Mouse (Mus musculus) erythroblast, embryonic 14.5 days (primary cell): ENCODE measurements around the gene Ano4. TPM values are rescaled to one million over a fixed set of nuclear protein-coding genes. Genes with fewer than 3 reads are reported as not detected.

Source experiments
- H3K27me3 ChIP-seq: 2 replicates; pipeline ENCODE4 v1.6.1; 2012; ENCODE audit warnings: inconsistent platforms; ENCODE audit not compliant: control insufficient read depth
- H3K36me3 ChIP-seq: 2 replicates; pipeline ENCODE4 v1.6.1; 2012; ENCODE audit warnings: mild to moderate bottlenecking, inconsistent platforms; ENCODE audit not compliant: control insufficient read depth
- H3K4me1 ChIP-seq: 2 replicates; pipeline ENCODE4 v1.6.1; 2012; ENCODE audit warnings: inconsistent platforms; ENCODE audit not compliant: control insufficient read depth
- H3K4me3 ChIP-seq: replicated peaks from 2 replicates; pipeline ENCODE3; 2012; ENCODE audit warnings: moderate library complexity, mild to moderate bottlenecking, inconsistent platforms
- H3K9me3 ChIP-seq: 2 replicates; pipeline ENCODE4 v1.6.1; 2012; ENCODE audit warnings: low read length, inconsistent platforms, mixed read lengths; ENCODE audit not compliant: control insufficient read depth
- GATA1 ChIP-seq: IDR thresholded peaks from 2 replicates; pipeline ENCODE4 v1.6.1; 2012; ENCODE audit warnings: low read length, inconsistent platforms, mixed read lengths
- TAL1 ChIP-seq: IDR thresholded peaks from 3 replicates; pipeline ENCODE4 v1.6.1; 2012; ENCODE audit warnings: low read length, inconsistent platforms, mixed read lengths
- polyA plus RNA-seq: library from polyadenylated mRNA; stranded (reverse); fragments of >175 nt; gene quantifications from 2 replicates; pipeline ENCODE4 v1.2.3, GENCODE M21; 2012

The Ano4 gene
- polyA plus RNA-seq, 1 experiment, result not detected

DNA sequence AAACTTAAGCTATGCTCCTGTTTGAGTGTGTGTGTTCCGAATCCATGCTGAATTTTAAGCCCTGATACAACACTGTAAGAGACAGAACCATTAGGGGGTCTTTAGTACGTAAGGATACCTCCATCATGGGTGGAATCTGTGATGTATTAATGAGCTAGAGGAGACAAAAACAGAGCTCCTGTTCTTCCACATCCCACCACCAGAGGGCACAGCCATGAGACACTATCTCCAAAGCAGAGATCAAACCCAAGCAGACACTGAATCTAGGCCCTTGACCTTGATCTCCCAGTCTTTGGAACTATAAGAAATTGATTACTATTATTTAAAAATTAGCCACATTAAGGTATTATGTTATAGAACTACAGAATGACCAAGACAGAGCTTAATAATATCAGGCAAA lies 138.7 kb downstream of the Ano4 start:
- TF ChIP-seq GATA1 (no peak), TAL1 (no peak)
- Histone ChIP-seq H3K4me1 (no peaks in the 10 kb centered on the region), H3K36me3 (no peaks in the 10 kb centered on the region), H3K4me3 (no peak overlapping the region), H3K9me3 (no peaks in the 10 kb centered on the region), H3K27me3 (no peaks in the 10 kb centered on the region)

DNA sequence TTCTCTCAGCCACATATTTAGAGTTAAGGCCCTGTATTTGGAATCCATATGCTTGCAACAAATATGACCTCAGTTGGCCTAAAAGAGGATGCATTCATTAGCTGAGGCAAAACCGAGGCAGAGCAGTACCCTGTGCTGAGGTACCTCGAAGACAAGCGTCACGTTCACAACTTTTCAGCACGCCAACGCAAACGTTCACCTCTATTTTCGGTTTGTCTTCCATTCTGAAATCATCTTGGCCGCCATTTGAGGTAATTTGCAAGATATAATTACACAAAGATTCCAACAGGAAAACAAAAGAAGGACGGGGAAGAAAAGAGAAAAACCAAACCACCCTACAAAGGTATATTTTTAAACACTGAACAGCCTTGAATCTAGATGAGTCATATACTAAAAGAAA lies 148.1 kb downstream of the Ano4 start:
- Histone ChIP-seq H3K9me3 (0 out of 2 replicates have a peak, but pooled peaks cover 2% of the 10 kb centered on the region), H3K27me3 (no peaks in the 10 kb centered on the region), H3K4me3 (no peak overlapping the region), H3K4me1 (no peaks in the 10 kb centered on the region), H3K36me3 (no peaks in the 10 kb centered on the region)
- TF ChIP-seq TAL1 (no peak), GATA1 (no peak)

DNA sequence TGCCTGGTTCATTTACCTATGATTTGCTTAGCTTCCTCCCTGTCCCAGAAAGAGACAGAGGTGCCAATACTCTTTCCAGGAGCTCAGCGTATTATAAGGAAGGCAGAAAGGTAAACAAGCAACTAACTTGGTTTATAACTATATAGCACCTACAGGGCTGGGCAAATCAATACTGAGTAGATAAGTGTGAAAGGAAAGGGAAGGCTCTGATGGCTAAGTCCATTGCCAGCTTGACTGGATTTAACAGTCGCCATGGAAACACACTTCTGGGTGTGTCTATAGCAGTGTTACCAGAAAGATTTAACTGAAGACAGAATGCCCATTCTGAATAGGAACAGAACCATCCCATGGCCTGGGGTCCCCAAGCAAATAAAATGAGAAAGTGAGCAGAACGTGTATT lies 149.5 kb downstream of the Ano4 start:
- H3K4me1 ChIP-seq, result no peaks in the 10 kb centered on the region
- TF ChIP-seq TAL1, result no peak
- no peak for TF ChIP-seq GATA1
- no peak overlapping the region for H3K4me3 ChIP-seq
- 0 out of 2 replicates have a peak, but pooled peaks cover 2% of the 10 kb centered on the region for H3K9me3 ChIP-seq
- H3K36me3 ChIP-seq, result no peaks in the 10 kb centered on the region
- no peaks in the 10 kb centered on the region for H3K27me3 ChIP-seq

DNA sequence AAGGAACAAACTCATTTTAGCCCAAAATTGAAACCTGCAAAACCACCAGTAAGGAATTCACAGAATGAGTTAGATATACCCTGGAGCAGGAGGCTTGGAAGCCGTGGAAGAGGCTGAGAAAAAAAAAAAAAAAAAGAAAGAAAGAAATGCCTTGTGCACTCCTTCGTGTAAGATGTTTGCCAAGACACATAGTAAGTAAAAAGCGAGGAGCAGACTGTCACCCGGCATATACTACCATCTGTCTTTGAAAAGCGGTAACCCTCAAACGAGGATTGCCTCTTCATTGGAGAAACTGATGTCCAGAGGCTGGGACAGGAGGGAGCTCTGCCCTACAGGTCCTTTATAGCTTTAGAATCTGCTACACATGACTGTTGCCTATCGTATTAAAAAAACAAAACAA lies 150.1 kb downstream of the Ano4 start:
- TF ChIP-seq TAL1 (no peak), GATA1 (no peak)
- Histone ChIP-seq H3K36me3 (no peaks in the 10 kb centered on the region), H3K27me3 (no peaks in the 10 kb centered on the region), H3K4me1 (no peaks in the 10 kb centered on the region), H3K9me3 (0 out of 2 replicates have a peak, but pooled peaks cover 2% of the 10 kb centered on the region), H3K4me3 (no peak overlapping the region)

DNA sequence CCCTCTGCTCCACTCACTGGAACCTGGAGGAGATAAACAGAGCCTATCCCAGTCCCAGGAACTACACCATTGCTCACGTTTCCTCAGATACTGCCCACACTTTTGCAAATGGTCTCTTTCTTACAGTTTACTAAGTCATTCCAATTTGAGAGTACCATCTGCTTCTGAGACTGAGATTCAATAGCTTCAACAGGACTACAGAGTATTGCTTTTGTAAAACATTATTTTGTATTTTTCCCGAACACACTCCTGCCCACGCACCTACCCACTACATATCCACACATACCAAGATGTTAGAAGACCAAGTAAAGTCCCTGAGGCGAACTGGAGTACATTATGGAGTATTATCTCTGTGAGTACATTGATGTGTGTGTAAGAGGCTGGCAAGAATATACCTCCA lies 166.6 kb downstream of the Ano4 start:
- no peaks in the 10 kb centered on the region for H3K9me3 ChIP-seq
- TF ChIP-seq TAL1 (no peak), GATA1 (no peak)
- no peaks in the 10 kb centered on the region for H3K4me1 ChIP-seq
- no peak overlapping the region for H3K4me3 ChIP-seq
- H3K27me3 ChIP-seq, result no peaks in the 10 kb centered on the region
- H3K36me3 ChIP-seq, result no peaks in the 10 kb centered on the region

DNA sequence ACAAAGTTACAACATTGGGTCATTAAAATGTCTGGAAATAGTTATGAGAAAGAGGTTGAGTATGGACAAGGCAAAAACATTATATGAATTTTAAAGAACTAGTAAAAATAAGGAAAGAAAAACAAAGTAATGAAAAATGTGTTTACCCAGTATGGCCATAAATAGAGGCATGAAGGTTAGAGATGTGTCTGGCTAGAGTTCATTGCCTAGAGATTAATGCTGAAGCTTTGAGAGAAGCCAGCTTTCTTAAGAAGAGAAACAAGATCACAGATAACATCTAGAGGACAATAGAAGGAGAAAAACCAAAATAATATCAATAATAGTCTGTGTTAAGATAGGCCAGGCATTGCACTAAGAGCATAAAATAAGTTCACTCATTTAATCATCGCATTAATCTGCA lies 180.0 kb downstream of the Ano4 start:
- no peak overlapping the region for H3K4me3 ChIP-seq
- H3K4me1 ChIP-seq, result no peaks in the 10 kb centered on the region
- H3K9me3 ChIP-seq, result no peaks in the 10 kb centered on the region
- TF ChIP-seq GATA1 (no peak), TAL1 (no peak)
- H3K36me3 ChIP-seq, result no peaks in the 10 kb centered on the region
- H3K27me3 ChIP-seq, result no peaks in the 10 kb centered on the region

DNA sequence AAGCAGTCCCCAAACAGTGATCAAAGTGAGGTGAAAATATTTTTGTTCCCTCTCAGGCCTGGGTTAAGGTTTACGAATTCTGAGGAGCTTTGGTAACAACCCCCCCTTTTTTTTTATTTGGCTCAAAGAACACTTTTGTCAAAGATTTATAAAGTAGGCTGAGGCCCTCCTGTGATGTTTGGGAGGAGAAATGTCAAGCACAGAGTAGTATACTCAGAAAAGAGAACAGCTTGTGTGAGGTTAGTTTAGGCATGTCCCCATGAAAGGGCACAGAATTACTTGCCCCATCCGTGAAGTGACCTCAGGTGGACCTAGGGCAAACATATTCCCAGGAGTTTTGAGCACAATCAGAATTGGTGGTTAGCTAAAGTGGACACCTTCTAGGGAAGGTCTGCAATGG lies 189.1 kb downstream of the Ano4 start:
- Histone ChIP-seq H3K36me3 (no peaks in the 10 kb centered on the region), H3K4me1 (no peaks in the 10 kb centered on the region), H3K9me3 (no peaks in the 10 kb centered on the region), H3K4me3 (no peak overlapping the region), H3K27me3 (no peaks in the 10 kb centered on the region)
- TF ChIP-seq TAL1 (no peak), GATA1 (no peak)

DNA sequence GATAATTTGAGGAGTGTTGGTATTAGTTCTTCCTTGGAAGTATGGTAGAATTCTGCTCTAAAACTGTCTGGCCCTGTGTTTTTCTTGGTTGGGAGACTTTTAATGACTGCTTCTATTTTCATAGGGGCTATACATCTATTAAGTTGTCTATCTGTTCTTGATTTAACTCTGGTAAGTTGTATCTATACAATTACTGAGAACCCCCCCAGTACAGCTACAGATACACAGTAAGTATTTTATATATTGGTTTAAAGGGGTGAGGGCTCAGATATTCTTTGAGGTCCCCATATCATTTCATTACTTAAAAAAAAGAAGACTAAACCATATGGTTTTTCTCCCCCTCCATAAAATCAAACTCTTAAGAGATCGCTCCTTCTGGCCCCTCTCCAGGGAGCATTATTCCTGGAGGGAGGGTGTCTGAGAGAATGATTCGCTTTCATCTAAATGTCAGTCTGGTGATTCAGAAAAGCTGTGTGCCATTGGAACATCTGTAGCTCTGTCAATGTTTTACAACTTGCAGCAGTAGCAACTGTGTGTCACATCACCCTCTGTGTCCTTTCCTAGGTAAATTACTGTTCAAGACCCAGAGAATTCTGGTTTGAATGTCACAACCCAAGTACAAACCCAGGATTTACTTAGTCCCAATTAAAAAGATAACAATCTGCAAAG lies 189.6 kb downstream of the Ano4 start:
- Histone ChIP-seq H3K36me3 (no peaks in the 10 kb centered on the region), H3K4me3 (no peak overlapping the region), H3K9me3 (no peaks in the 10 kb centered on the region), H3K27me3 (no peaks in the 10 kb centered on the region), H3K4me1 (no peaks in the 10 kb centered on the region)
- no peak for TF ChIP-seq TAL1

DNA sequence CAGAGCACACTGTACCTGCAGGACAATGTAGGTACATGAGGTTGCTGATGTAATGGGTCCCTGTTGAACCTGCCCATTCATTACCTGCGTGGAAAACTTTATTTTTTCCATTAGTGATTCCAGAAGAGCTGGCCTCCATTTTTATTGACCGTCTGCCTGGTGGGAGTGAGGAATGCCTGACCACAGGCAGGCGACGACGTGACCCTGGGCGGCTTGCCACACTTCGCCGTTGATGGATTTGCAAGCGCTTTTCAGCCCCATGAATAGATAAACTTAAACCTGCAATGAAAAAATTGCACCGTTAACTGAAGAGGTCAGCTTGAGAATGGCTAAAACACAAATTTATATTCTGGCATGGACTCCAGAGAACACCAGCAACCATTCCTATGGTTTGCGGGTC lies 195.4 kb downstream of the Ano4 start:
- TF ChIP-seq TAL1, result no peak
- TF ChIP-seq GATA1, result no peak
- no peaks in the 10 kb centered on the region for H3K27me3 ChIP-seq
- H3K9me3 ChIP-seq, result no peaks in the 10 kb centered on the region
- no peak overlapping the region for H3K4me3 ChIP-seq
- no peaks in the 10 kb centered on the region for H3K36me3 ChIP-seq
- H3K4me1 ChIP-seq, result no peaks in the 10 kb centered on the region

DNA sequence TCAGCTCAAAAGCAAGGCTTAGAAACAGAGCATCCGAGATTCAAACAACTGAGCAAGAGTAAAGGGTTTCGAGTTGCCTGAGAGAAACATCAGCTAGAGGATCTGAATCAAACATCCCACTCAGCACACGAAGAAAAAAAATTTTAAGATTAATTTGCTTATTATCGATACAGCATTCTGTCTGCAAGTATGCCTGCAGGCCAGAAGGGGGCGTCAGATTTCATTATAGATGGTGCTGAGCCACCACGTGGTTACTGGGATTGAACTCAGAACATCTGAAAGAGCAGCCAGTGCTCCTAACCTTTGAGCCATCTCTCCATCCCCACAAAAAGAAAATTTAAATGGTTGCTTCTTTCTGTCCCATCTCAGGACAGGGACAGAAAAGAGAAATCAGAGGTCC lies 223.2 kb downstream of the Ano4 start:
- TF ChIP-seq TAL1, result no peak
- TF ChIP-seq GATA1, result no peak
- Histone ChIP-seq H3K36me3 (no peaks in the 10 kb centered on the region), H3K4me3 (no peak overlapping the region), H3K27me3 (no peaks in the 10 kb centered on the region), H3K4me1 (no peaks in the 10 kb centered on the region), H3K9me3 (no peaks in the 10 kb centered on the region)
